Mouse (Mus musculus): ENCODE results near the gene 4833423E24Rik.

DNA sequence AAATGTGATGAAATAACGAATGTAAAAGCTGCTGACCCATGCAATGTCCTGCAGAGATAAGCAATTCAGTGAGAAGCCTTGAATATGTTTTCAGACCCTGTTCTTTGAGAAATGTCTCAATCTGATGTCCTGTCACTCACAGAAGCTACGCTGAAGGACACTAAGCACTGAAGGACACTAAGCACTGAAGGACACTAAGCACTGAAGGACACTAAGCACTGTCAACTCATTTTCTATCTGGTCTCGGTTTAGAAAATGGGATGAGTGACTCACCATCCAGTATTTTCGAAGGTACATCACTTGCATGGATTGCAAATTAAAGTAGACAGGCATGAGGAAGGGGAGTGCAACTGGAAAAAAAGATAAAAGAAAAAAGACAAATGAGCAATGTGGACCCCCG, 28.4 kb downstream of the 4833423E24Rik start:
- no peak for TF ChIP-seq EP300 (IDR thresholded peaks at IDR 0.05; ENCODE audit: low read depth)
- TF ChIP-seq CTCF (IDR thresholded peaks at IDR 0.05; ENCODE audit: low read depth): no peak
